Comparison of ENCODE assay signal across 11 mouse cellular contexts in the genomic region with DNA sequence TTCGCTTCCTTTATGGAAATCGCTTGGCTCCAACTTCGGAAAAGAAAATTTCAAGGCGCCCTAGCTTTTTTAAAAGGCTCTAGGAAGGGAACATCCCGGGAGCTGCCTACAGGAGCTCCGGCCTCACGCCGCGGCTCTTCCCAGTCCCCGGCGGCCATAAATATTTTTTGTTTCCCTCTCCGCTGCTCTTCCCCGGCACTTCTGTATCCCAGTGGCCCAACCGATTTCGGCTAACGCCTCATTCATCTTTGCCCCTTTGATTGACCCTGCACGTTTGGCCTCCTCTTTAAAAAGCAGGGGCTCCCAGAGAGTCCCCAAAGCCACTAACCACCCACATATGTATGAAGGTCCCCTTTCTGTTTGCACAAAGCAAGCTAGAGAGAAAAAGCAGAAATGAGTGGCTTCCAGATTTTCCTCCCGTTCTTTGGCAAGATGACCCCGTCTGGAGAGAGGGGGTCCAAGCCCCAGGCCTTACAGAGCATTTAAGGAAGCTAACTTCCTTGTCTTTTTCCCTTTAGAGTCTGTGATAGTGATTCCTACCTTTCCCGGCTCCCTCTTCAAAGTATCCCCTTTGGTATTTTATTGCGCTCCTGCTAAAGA. TPM values are rescaled to one million over a fixed set of nuclear protein-coding genes. Genes with fewer than 3 reads are reported as not detected.
DNase-seq lines count a peak whose midpoint lies in the region; ATAC-seq lines count a peak whose summit lies in the region.
"Had no signal": no experiment of that assay in that cellular context is flagged by ENCODE, and none has a peak within 500 bp of the region (broad histone marks: within the 10 kb centered on the region; RNA-seq: fewer than 3 reads in every experiment).

No protein-coding gene starts in this region.

- H3K4me3 ChIP-seq in heart, embryonic 11.5 days (ENCODE audit: low read depth, low read length): no peak overlapping the region
- H3K4me3 ChIP-seq in hindbrain, embryonic 15.5 days: peak overlapping the region; percentile 30
- peak overlapping the region; percentile 0; the same call in 1 of the 2 replicates for H3K4me3 ChIP-seq in limb, embryonic 15.5 days
- H3K4me3 ChIP-seq: midbrain, embryonic 12.5 days had no signal

- peak overlapping the region; percentile 0; the same call in 1 of the 2 replicates for H3K4me2 ChIP-seq in heart, embryonic 11.5 days
- peak overlapping the region; percentile 51 for H3K4me2 ChIP-seq in hindbrain, embryonic 15.5 days
- no peak overlapping the region for H3K4me2 ChIP-seq in limb, embryonic 15.5 days
- H3K4me2 ChIP-seq: midbrain, embryonic 12.5 days had no signal

- H3K27me3 ChIP-seq in heart, embryonic 11.5 days (ENCODE audit: control insufficient read depth, insufficient read depth, low read length): peaks cover 89% of the 10 kb centered on the region
- H3K27me3 ChIP-seq in hindbrain, embryonic 15.5 days: peaks cover 56% of the 10 kb centered on the region
- H3K27me3 ChIP-seq in limb, embryonic 15.5 days: peaks cover 89% of the 10 kb centered on the region

- H3K9ac ChIP-seq in heart, embryonic 11.5 days (ENCODE audit: low read depth, low read length): no peak overlapping the region
- H3K9ac ChIP-seq in hindbrain, embryonic 15.5 days: peak overlapping the region; percentile 24
- H3K9ac ChIP-seq in limb, embryonic 15.5 days: no peak overlapping the region
- H3K9ac ChIP-seq: midbrain, embryonic 12.5 days had no signal

- no peak overlapping the region for H3K27ac ChIP-seq in heart, embryonic 11.5 days (ENCODE audit: low read depth, low read length)
- peak overlapping the region; percentile 85 for H3K27ac ChIP-seq in hindbrain, embryonic 15.5 days (replicated peaks)
- no peak overlapping the region for H3K27ac ChIP-seq in limb, embryonic 15.5 days
- H3K27ac ChIP-seq: midbrain, embryonic 12.5 days had no signal

- 2% methylated on average over 21 of the region's 21 CpGs for WGBS in heart, embryonic 11.5 days (ENCODE audit: insufficient replicate concordance)
- WGBS in hindbrain, embryonic 15.5 days: 1% methylated on average over 21 of the region's 21 CpGs
- WGBS in limb, embryonic 15.5 days: 17% methylated on average over 21 of the region's 21 CpGs

- no peak for DNase-seq in heart, adult 8-10 months (ENCODE audit: low spot score)
- peak; percentile 13 for DNase-seq in R1 (ENCODE audit: low read depth, low spot score)
- no peak for DNase-seq in left cerebral cortex, adult 18-20 months (ENCODE audit: low spot score in 2 of 2)
- DNase-seq: gastrocnemius, postnatal 36 days; layer of hippocampus, adult 9-11 months had no signal

- no peaks in the 10 kb centered on the region; the same call in 1 of the 2 replicates for H3K4me1 ChIP-seq in heart, embryonic 11.5 days (ENCODE audit: control insufficient read depth, insufficient read depth, low read length)
- peaks cover 22% of the 10 kb centered on the region for H3K4me1 ChIP-seq in hindbrain, embryonic 15.5 days (replicated peaks)
- peaks cover 25% of the 10 kb centered on the region for H3K4me1 ChIP-seq in limb, embryonic 15.5 days
- H3K4me1 ChIP-seq: midbrain, embryonic 12.5 days had no signal

- no peaks in the 10 kb centered on the region for H3K36me3 ChIP-seq in heart, embryonic 11.5 days (ENCODE audit: control insufficient read depth, insufficient read depth, low read length)
- no peaks in the 10 kb centered on the region for H3K36me3 ChIP-seq in hindbrain, embryonic 15.5 days
- no peaks in the 10 kb centered on the region for H3K36me3 ChIP-seq in limb, embryonic 15.5 days
- H3K36me3 ChIP-seq: midbrain, embryonic 12.5 days had no signal

- no peak for ATAC-seq in heart, embryonic 11.5 days (replicated peaks; ENCODE audit: insufficient number of reproducible peaks, low FRiP score, low TSS enrichment)
- ATAC-seq in hindbrain, embryonic 15.5 days (ENCODE audit: low FRiP score, low read depth): no peak
- no peak for ATAC-seq in limb, embryonic 15.5 days (ENCODE audit: insufficient number of reproducible peaks, low FRiP score, low TSS enrichment, low read depth)
- no peak for ATAC-seq in CD4-positive, CD25-positive, alpha-beta regulatory T cell, adult 4 months
- ATAC-seq in monocyte, adult 5-6 weeks (replicated peaks; ENCODE audit: insufficient number of reproducible peaks, low FRiP score, low TSS enrichment, poor library complexity, severe bottlenecking): no peak

- H3K9me3 ChIP-seq in heart, embryonic 11.5 days (replicated peaks; ENCODE audit: control insufficient read depth, low read length): no peaks in the 10 kb centered on the region
- H3K9me3 ChIP-seq in hindbrain, embryonic 15.5 days: no peaks in the 10 kb centered on the region
- no peaks in the 10 kb centered on the region for H3K9me3 ChIP-seq in limb, embryonic 15.5 days
- H3K9me3 ChIP-seq: midbrain, embryonic 12.5 days had no signal

RNA-seq across cellular contexts. Expression of gene Hoxc4, which starts 40.8 kb away (rescaled TPM):
- 1.2 and 2.0 TPM in 2 replicates for polyA plus RNA-seq in heart, embryonic 11.5 days (2014; fragmentation: Nextera tagmentation; extraction: Ambion mirVana)
- total RNA-seq in heart, adult 8-10 months (2022): not detected
- 56.8 and 63.8 TPM in 2 replicates for polyA plus RNA-seq in hindbrain, embryonic 15.5 days (2015; fragmentation: Nextera tagmentation; extraction: Ambion mirVana)
- 1.7 and 2.7 TPM in 2 replicates for polyA plus RNA-seq in limb, embryonic 15.5 days (2015; fragmentation: Nextera tagmentation; extraction: Ambion mirVana)
- not detected for total RNA-seq in left cerebral cortex, adult 18-20 months (2021)
- polyA plus RNA-seq in CD4-positive, CD25-positive, alpha-beta regulatory T cell, adult 4 months (2017; shearing (Covaris generic)): not detected
- total RNA-seq in monocyte, adult 5-6 weeks (2017): 0.57 TPM in 1 of 3 replicates, not detected in the others

Comparison
In these comparisons a context has a peak if more than half of its experiments do, and no peak if none do; other contexts are left out.
1. RNA of gene Hoxc4, which starts 40.8 kb away (polyA plus RNA-seq): 56.8 to 63.8 TPM in hindbrain, embryonic 15.5 days; 1.2 to 2.0 TPM in heart, embryonic 11.5 days, 1.7 to 2.7 TPM in limb, embryonic 15.5 days and not detected in CD4-positive, CD25-positive, alpha-beta regulatory T cell, adult 4 months; every median in the first group is over 10 times any median in the second.